Mouse (Mus musculus) lung, embryonic 15.5 days (tissue): ENCODE results near the gene Dnaic1. TPM values are rescaled to one million over a fixed set of nuclear protein-coding genes. Genes with fewer than 3 reads are reported as not detected.
"Not testable (repeated sequence)": the region's sequence is repeated elsewhere in the genome, so short reads cannot be mapped to it uniquely, and the experiment has no call there.

Experiments
- ATAC-seq: fragments of 200-750 bp; cut with Nextera tagmentation; 2 replicates; pipeline ENCODE4 v1.8.0; 2017; ENCODE audit warnings: moderate number of reproducible peaks, borderline replicate concordance; ENCODE audit not compliant: low FRiP score, low TSS enrichment; ENCODE audit errors: extremely low read depth
- H3K27ac ChIP-seq: fragments of 300-500 bp; sonication (generic); 2 replicates; pipeline ENCODE4 v1.5.1; 2015; ENCODE audit warnings: moderate library complexity, mild to moderate bottlenecking, inconsistent platforms
- H3K27me3 ChIP-seq: fragments of 300-500 bp; sonication (generic); 2 replicates; pipeline ENCODE4 v1.6.1; 2015; ENCODE audit warnings: inconsistent platforms
- H3K36me3 ChIP-seq: fragments of 300-500 bp; sonication (generic); 2 replicates; pipeline ENCODE4 v1.6.1; 2015; ENCODE audit warnings: inconsistent platforms
- H3K4me1 ChIP-seq: fragments of 300-500 bp; sonication (generic); 2 replicates; pipeline ENCODE4 v1.6.1; 2015; ENCODE audit warnings: inconsistent platforms
- H3K4me2 ChIP-seq: fragments of 300-500 bp; sonication (generic); 2 replicates; pipeline ENCODE4 v1.6.1; 2015; ENCODE audit warnings: inconsistent platforms, mild to moderate bottlenecking, moderate library complexity
- H3K4me3 ChIP-seq: fragments of 300-500 bp; sonication (generic); 2 replicates; pipeline ENCODE4 v1.5.1; 2015; ENCODE audit warnings: mild to moderate bottlenecking, inconsistent platforms
- H3K9ac ChIP-seq: fragments of 300-500 bp; sonication (generic); 2 replicates; pipeline ENCODE4 v1.6.1; 2015; ENCODE audit warnings: inconsistent platforms
- H3K9me3 ChIP-seq: fragments of 300-500 bp; sonication (generic); 2 replicates; pipeline ENCODE4 v1.6.1; 2016; ENCODE audit warnings: inconsistent platforms
- WGBS: fragments of 180-500 bp; shearing (Covaris S2); methylation state at CpG from one replicate; pipeline ENCODE4 v1.1.7; 2015; 5-methylcytosine and 5-hydroxymethylcytosine counted together
- polyA plus RNA-seq: library from polyadenylated mRNA; unstranded; fragments of >200 nt; fragmentation: Nextera tagmentation; extraction: Ambion mirVana; gene quantifications from 2 replicates; pipeline ENCODE4 v1.2.1, GENCODE M21; 2015

Dnaic1 gene
- polyA plus RNA-seq, 1 experiment from 2014 or later, result 3.3 TPM

- no peak overlapping the region for H3K27ac ChIP-seq
- H3K4me1 ChIP-seq, result peaks cover 39% of the 10 kb centered on the region
- H3K27me3 ChIP-seq, result no peaks in the 10 kb centered on the region
- no peaks in the 10 kb centered on the region for H3K9me3 ChIP-seq
- no peak overlapping the region for H3K4me2 ChIP-seq
- no peak overlapping the region for H3K9ac ChIP-seq
- H3K36me3 ChIP-seq, result no peaks in the 10 kb centered on the region
- no peak overlapping the region for H3K4me3 ChIP-seq
- ATAC-seq, result no peak
- WGBS, result 31% methylated on average over 8 of the region's 8 CpGs
These were observed 103.0 kb downstream of the Dnaic1 start for GRCm38 (mm10) chr4:41672522-41672963.

DNA sequence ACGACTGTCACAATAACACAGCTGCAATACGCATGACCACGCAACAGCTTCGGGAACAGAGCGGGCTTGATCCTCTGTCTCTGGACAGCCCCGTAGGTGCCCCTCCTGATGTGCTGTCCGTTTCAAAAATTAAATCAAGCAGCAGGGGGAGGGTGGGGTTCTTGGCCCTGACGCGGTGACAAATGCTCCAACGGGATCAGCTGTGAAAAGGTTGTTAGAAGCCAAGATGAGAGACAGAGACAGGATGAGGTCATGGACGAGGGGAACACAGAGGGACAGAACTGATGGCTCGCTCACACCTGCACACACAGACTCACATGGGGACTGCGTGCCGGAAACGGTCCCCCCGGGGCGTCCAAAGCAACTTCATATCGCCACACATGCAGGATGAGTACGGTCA is 103.6 kb downstream of the Dnaic1 start:
- 57% methylated on average over 19 of the region's 19 CpGs for WGBS
- Histone ChIP-seq H3K9ac (no peak overlapping the region), H3K4me3 (no peak overlapping the region), H3K4me1 (peaks cover 45% of the 10 kb centered on the region), H3K27me3 (no peaks in the 10 kb centered on the region), H3K4me2 (no peak overlapping the region), H3K27ac (no peak overlapping the region), H3K9me3 (no peaks in the 10 kb centered on the region), H3K36me3 (no peaks in the 10 kb centered on the region)
- ATAC-seq, result no peak

- Histone ChIP-seq H3K4me1 (peaks cover 60% of the 10 kb centered on the region), H3K4me3 (no peak overlapping the region), H3K4me2 (peak overlapping the region; percentile 33), H3K36me3 (no peaks in the 10 kb centered on the region), H3K27me3 (no peaks in the 10 kb centered on the region), H3K27ac (peak overlapping the region; percentile 51), H3K9ac (0 out of 2 replicates have a peak overlapping the region, but pooled peaks have one; percentile 5), H3K9me3 (no peaks in the 10 kb centered on the region)
- no peak for ATAC-seq
- 44% methylated on average over 17 of the region's 17 CpGs for WGBS
These were observed 106.9 kb downstream of the Dnaic1 start for GRCm38 (mm10) chr4:41676248-41677005.

DNA sequence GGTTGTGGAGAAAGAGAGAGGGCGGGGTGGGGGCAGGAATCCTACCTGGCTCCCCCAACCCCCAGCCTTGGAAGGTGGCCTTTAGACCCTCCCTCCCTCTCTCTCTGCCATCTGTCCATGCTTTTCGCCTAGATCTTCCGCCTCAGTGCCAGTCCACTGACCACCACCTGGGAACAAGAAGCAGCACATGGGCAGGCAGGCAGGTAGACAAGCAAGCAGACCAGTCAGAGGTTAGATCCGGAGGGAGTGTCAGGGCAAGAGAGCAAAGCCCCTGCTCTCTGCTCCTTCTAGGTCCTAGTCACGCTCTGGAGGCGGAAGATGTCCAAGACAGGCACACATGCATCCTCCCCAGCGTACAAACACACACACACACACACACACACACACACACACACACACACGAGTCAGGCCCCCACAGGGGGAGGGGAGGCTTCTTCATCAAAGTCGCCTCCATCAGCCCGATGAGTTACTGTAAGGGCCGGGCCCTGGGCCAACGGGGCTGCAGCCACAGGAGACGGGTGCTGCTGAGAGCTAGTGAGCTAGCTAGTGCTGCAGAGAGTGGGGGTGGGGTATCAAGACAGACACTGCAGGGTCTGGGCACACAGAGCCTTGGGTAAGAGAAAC is 107.5 kb downstream of the Dnaic1 start:
- ATAC-seq, result peak; percentile 81
- no peaks in the 10 kb centered on the region for H3K36me3 ChIP-seq
- H3K4me2 ChIP-seq, result peak overlapping the region; percentile 33
- H3K9me3 ChIP-seq, result no peaks in the 10 kb centered on the region
- peaks cover 56% of the 10 kb centered on the region for H3K4me1 ChIP-seq
- H3K4me3 ChIP-seq, result no peak overlapping the region
- peak overlapping the region; percentile 51 for H3K27ac ChIP-seq
- no peak overlapping the region for H3K9ac ChIP-seq
- 40% methylated on average over 13 of the region's 13 CpGs for WGBS
- no peaks in the 10 kb centered on the region for H3K27me3 ChIP-seq

- no peaks in the 10 kb centered on the region for H3K36me3 ChIP-seq
- 0 out of 2 replicates have a peak, but pooled peaks cover 5% of the 10 kb centered on the region for H3K27me3 ChIP-seq
- H3K9ac ChIP-seq, result no peak overlapping the region
- no peak for ATAC-seq
- H3K4me1 ChIP-seq, result peaks cover 52% of the 10 kb centered on the region
- no peak overlapping the region for H3K4me3 ChIP-seq
- H3K4me2 ChIP-seq, result no peak overlapping the region
- WGBS, result 38% methylated on average over 6 of the region's 6 CpGs
- no peak overlapping the region for H3K27ac ChIP-seq
- H3K9me3 ChIP-seq, result no peaks in the 10 kb centered on the region
These were observed 109.3 kb downstream of the Dnaic1 start for GRCm38 (mm10) chr4:41678863-41679262.

GRCm38 (mm10) chr4:41679291-41679690 is 109.7 kb downstream of the Dnaic1 start:
- H3K4me3 ChIP-seq, result no peak overlapping the region
- H3K4me1 ChIP-seq, result peaks cover 53% of the 10 kb centered on the region
- 0 out of 2 replicates have a peak, but pooled peaks cover 5% of the 10 kb centered on the region for H3K27me3 ChIP-seq
- no peak overlapping the region for H3K27ac ChIP-seq
- no peak overlapping the region for H3K4me2 ChIP-seq
- WGBS, result 50% methylated on average over 1 of the region's 2 CpGs
- ATAC-seq, result 0 out of 2 replicates have a peak, but pooled peaks have one; percentile 32
- no peaks in the 10 kb centered on the region for H3K36me3 ChIP-seq
- no peak overlapping the region for H3K9ac ChIP-seq
- H3K9me3 ChIP-seq, result no peaks in the 10 kb centered on the region

DNA sequence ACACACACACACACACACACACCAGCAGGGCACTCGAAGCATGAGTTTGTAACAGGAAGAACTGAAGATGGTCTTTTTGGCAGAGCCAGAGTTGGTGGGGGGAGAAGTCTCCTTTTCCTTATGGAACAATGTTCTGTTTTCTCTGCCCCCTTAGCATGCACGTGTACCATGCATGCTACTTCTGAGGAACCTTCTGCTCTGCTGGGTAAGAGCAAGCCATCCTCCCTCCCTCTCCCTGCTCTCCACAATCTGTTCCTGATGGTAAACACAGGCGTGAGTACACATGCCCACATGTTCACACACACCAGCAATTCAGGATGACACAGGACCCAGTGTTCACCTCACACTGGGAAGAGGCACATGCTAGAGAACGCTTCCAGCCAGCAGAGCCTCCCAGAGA is 111.6 kb downstream of the Dnaic1 start:
- Histone ChIP-seq H3K27ac (no peak overlapping the region), H3K9ac (no peak overlapping the region), H3K4me2 (no peak overlapping the region), H3K36me3 (no peaks in the 10 kb centered on the region), H3K4me3 (no peak overlapping the region), H3K4me1 (peaks cover 49% of the 10 kb centered on the region), H3K9me3 (no peaks in the 10 kb centered on the region), H3K27me3 (0 out of 2 replicates have a peak, but pooled peaks cover 5% of the 10 kb centered on the region)
- 60% methylated on average over 4 of the region's 4 CpGs for whole genome bisulfite sequencing
- ATAC-seq, result no peak

GRCm38 (mm10) chr4:41681947-41682346 is 112.4 kb downstream of the Dnaic1 start:
- Histone ChIP-seq H3K4me2 (no peak overlapping the region), H3K4me3 (no peak overlapping the region), H3K9ac (no peak overlapping the region), H3K27me3 (0 out of 2 replicates have a peak, but pooled peaks cover 5% of the 10 kb centered on the region), H3K4me1 (peaks cover 41% of the 10 kb centered on the region), H3K27ac (peak overlapping the region; percentile 41), H3K9me3 (no peaks in the 10 kb centered on the region), H3K36me3 (no peaks in the 10 kb centered on the region)
- ATAC-seq, result no peak
- WGBS, result 58% methylated on average over 10 of the region's 10 CpGs

- ATAC-seq, result no peak
- peak overlapping the region; percentile 48 for H3K4me2 ChIP-seq
- 27% methylated on average over 6 of the region's 6 CpGs for WGBS
- 0 out of 2 replicates have a peak, but pooled peaks cover 5% of the 10 kb centered on the region for H3K27me3 ChIP-seq
- H3K4me3 ChIP-seq, result no peak overlapping the region
- H3K9me3 ChIP-seq, result no peaks in the 10 kb centered on the region
- peak overlapping the region; percentile 47 for H3K27ac ChIP-seq
- H3K36me3 ChIP-seq, result no peaks in the 10 kb centered on the region
- peaks cover 34% of the 10 kb centered on the region for H3K4me1 ChIP-seq
- peak overlapping the region; percentile 7; the same call in 1 of the 2 replicates for H3K9ac ChIP-seq
These were observed 113.2 kb downstream of the Dnaic1 start for GRCm38 (mm10) chr4:41682789-41683188.

- Histone ChIP-seq H3K4me1 (peaks cover 30% of the 10 kb centered on the region), H3K4me2 (peak overlapping the region; percentile 48), H3K4me3 (peak overlapping the region; percentile 24; the same call in 1 of the 2 replicates)
- not testable (repeated sequence) for H3K9ac ChIP-seq, H3K9me3 ChIP-seq, H3K27ac ChIP-seq, H3K36me3 ChIP-seq, H3K27me3 ChIP-seq
- WGBS, result 0% methylated on average over 1 of the region's 27 CpGs
- ATAC-seq, result peak; percentile 45; the same call in 1 of the 2 replicates
These were observed 113.7 kb downstream of the Dnaic1 start for GRCm38 (mm10) chr4:41683303-41683702.

- ATAC-seq, H3K27me3 ChIP-seq, H3K9me3 ChIP-seq, H3K27ac ChIP-seq, H3K4me3 ChIP-seq, H3K9ac ChIP-seq, H3K36me3 ChIP-seq: not testable (repeated sequence)
- Histone ChIP-seq H3K4me1 (peaks cover 25% of the 10 kb centered on the region), H3K4me2 (peak overlapping the region; percentile 35)
- 5% methylated on average over 27 of the region's 27 CpGs for WGBS
These were observed 114.8 kb downstream of the Dnaic1 start for GRCm38 (mm10) chr4:41684131-41684930.
